Mouse (Mus musculus): ENCODE data around the gene Selenop. TPM values are rescaled to one million over a fixed set of nuclear protein-coding genes. Genes with fewer than 3 reads are reported as not detected.

Gene Selenop
- polyA plus RNA-seq, 1 experiment from 2014 or later = 512 TPM

DNA sequence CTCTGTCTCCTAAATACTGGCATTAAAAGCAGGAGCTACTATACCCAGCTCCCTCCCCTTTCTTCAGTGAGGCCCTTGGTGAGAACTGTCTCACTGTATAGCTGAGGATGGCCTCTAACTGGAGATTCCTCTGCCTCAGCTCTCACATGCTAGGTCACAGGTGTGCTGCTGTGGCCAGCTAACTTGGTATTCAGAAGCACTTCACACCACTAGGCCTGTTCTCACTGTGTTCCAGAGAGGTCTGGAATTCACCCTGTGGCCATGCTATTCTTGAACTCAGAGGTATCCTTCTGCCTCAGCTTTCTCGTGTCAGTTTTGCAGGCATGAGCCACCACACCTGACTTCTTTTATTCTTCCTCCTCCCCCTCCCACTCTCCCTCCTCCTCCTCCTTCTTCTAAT lies 4.8 kb downstream of the Selenop start:
- H3K4me3 ChIP-seq (ENCODE audit: low read depth, low read length) = peak overlapping the region; percentile 40
- DNase-seq (ENCODE audit: low spot score) (no peak), ATAC-seq (ENCODE audit: low FRiP score, low TSS enrichment) (no peak)
- H3K36me3 ChIP-seq (ENCODE audit: control insufficient read depth, insufficient read depth, low read length) = no peaks in the 10 kb centered on the region
- H3K9me3 ChIP-seq (ENCODE audit: control insufficient read depth, low read length) = no peaks in the 10 kb centered on the region
- H3K9ac ChIP-seq (ENCODE audit: low read length) = no peak overlapping the region
- peak overlapping the region; percentile 47 for H3K4me2 ChIP-seq (replicated peaks; ENCODE audit: low read depth)
- TF ChIP-seq EP300 (optimal IDR thresholded peaks at IDR 0.05) (no peak), CTCF (IDR thresholded peaks at IDR 0.05; ENCODE audit: low read depth) (no peak)
- WGBS = 73% methylated on average over 1 of the region's 1 CpGs
- no peak overlapping the region for H3K27ac ChIP-seq (replicated peaks)
- no peaks in the 10 kb centered on the region; the same call in 1 of the 2 replicates for H3K4me1 ChIP-seq (replicated peaks; ENCODE audit: control insufficient read depth, insufficient read depth)
- H3K27me3 ChIP-seq (ENCODE audit: control insufficient read depth, insufficient read depth, low read length) = no peaks in the 10 kb centered on the region

DNA sequence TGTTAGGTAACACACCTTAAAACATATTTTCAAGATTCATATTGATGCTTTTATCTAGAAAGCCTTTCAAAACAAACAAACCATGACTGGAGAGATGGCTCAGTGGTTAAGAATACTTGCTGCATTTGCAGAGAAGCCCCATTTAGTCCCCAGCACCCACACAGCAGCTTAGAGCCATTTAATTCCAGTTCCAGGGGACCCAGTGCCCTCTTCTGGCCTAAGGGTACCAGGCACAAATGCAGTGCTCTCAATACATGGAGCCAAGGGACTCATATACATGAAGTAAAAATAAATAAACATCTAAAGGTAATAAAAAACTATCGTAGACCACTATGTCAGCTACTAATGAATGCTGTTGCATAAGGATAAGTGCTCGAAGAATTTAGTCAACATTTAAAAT lies 9.0 kb downstream of the Selenop start:
- WGBS = 85% methylated on average over 2 of the region's 2 CpGs

DNA sequence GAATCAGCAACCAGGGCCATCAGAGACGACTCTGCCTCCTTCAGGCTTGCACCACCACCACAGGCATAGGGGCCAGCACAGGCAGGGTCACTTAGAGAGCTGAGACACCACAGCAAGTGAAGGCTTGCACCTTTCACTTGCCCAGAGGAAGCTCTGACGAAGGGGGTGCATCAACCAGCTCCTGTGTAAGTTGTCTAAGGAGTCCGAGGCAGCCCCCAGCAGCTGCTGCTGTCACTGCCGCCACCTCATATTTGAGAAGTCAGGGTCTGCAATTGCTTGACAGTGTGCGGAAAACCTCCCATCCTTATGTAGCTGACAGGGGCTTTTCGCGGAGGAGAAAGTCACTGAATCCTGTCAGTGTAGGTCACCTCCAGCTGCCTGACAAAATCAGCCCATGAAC lies 10.9 kb downstream of the Selenop start:
- ATAC-seq (ENCODE audit: low FRiP score, low TSS enrichment) (no peak), DNase-seq (ENCODE audit: low spot score) (no peak)
- no peaks in the 10 kb centered on the region for H3K27me3 ChIP-seq (ENCODE audit: control insufficient read depth, insufficient read depth, low read length)
- no peak overlapping the region for H3K4me2 ChIP-seq (replicated peaks; ENCODE audit: low read depth)
- WGBS = 84% methylated on average over 7 of the region's 7 CpGs
- no peak overlapping the region for H3K9ac ChIP-seq (ENCODE audit: low read length)
- TF ChIP-seq EP300 (optimal IDR thresholded peaks at IDR 0.05) (no peak), CTCF (IDR thresholded peaks at IDR 0.05; ENCODE audit: low read depth) (no peak)
- no peaks in the 10 kb centered on the region for H3K9me3 ChIP-seq (ENCODE audit: control insufficient read depth, low read length)
- no peaks in the 10 kb centered on the region for H3K4me1 ChIP-seq (replicated peaks; ENCODE audit: control insufficient read depth, insufficient read depth)
- H3K4me3 ChIP-seq (ENCODE audit: low read depth, low read length) = no peak overlapping the region
- H3K36me3 ChIP-seq (ENCODE audit: control insufficient read depth, insufficient read depth, low read length) = no peaks in the 10 kb centered on the region
- H3K27ac ChIP-seq (replicated peaks) = no peak overlapping the region

More for the DNA sequence above, 9.0 kb downstream of the Selenop start:
- Histone ChIP-seq H3K4me3 (ENCODE audit: low read depth, low read length) (no peak overlapping the region), H3K27ac (replicated peaks) (no peak overlapping the region), H3K9ac (ENCODE audit: low read length) (no peak overlapping the region), H3K9me3 (ENCODE audit: control insufficient read depth, low read length) (no peaks in the 10 kb centered on the region), H3K36me3 (ENCODE audit: control insufficient read depth, insufficient read depth, low read length) (no peaks in the 10 kb centered on the region), H3K4me2 (replicated peaks; ENCODE audit: low read depth) (no peak overlapping the region), H3K27me3 (ENCODE audit: control insufficient read depth, insufficient read depth, low read length) (no peaks in the 10 kb centered on the region), H3K4me1 (replicated peaks; ENCODE audit: control insufficient read depth, insufficient read depth) (no peaks in the 10 kb centered on the region)
- no peak for ATAC-seq (ENCODE audit: low FRiP score, low TSS enrichment)
- TF ChIP-seq EP300 (optimal IDR thresholded peaks at IDR 0.05) (no peak), CTCF (IDR thresholded peaks at IDR 0.05; ENCODE audit: low read depth) (peak; percentile 55)
- no peak for DNase-seq (ENCODE audit: low spot score)

DNA sequence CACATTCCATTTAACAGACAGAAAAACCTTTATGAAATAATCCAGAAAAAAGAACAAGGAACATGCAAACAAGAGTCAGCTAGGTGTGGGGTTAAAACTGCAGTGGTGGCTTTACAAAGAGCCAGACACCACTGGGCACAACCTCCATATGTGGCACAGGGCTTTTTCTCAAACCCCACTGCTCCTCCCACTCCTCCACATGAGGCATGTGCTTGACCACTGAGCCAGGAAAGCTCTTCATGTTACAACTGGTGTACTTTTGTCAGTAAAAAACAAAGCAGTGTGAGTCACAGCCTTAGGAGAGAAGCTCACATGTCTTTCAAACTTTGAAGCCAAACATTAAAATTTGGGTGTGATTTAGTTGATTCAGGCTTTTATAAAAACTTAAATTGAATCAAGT lies 12.9 kb downstream of the Selenop start:
- H3K9ac ChIP-seq (ENCODE audit: low read length) = no peak overlapping the region
- DNase-seq (ENCODE audit: low spot score) (no peak), ATAC-seq (ENCODE audit: low FRiP score, low TSS enrichment) (0 out of 2 replicates have a peak, but pooled peaks have one; percentile 30)
- no peak overlapping the region for H3K4me3 ChIP-seq (ENCODE audit: low read depth, low read length)
- H3K4me2 ChIP-seq (replicated peaks; ENCODE audit: low read depth) = no peak overlapping the region
- H3K9me3 ChIP-seq (ENCODE audit: control insufficient read depth, low read length) = no peaks in the 10 kb centered on the region
- no peaks in the 10 kb centered on the region for H3K4me1 ChIP-seq (replicated peaks; ENCODE audit: control insufficient read depth, insufficient read depth)
- no peak overlapping the region for H3K27ac ChIP-seq (replicated peaks)
- TF ChIP-seq CTCF (IDR thresholded peaks at IDR 0.05; ENCODE audit: low read depth) = no peak
- TF ChIP-seq EP300 (optimal IDR thresholded peaks at IDR 0.05) = no peak
- no peaks in the 10 kb centered on the region for H3K27me3 ChIP-seq (ENCODE audit: control insufficient read depth, insufficient read depth, low read length)
- no peaks in the 10 kb centered on the region for H3K36me3 ChIP-seq (ENCODE audit: control insufficient read depth, insufficient read depth, low read length)

DNA sequence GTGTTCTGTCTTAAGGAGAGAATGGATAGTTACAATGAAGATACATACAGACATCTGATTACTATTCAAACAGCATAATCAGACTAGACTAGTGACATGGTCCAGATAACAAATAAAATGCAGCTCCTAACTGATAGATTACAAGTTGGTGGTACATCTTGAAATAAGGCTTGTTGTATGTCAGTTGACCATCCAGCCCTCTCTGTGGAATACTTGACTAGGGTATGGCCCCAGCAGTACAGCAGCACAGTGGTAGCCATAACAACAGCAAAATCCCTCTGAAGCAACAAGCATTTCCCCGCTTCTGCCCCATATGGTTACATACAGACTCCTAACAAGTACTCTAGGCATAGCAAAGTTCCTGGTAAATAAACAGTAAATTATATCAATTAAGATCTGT lies 13.4 kb downstream of the Selenop start:
- H3K27me3 ChIP-seq (ENCODE audit: control insufficient read depth, insufficient read depth, low read length) = no peaks in the 10 kb centered on the region
- H3K4me3 ChIP-seq (ENCODE audit: low read depth, low read length) = no peak overlapping the region
- no peaks in the 10 kb centered on the region for H3K36me3 ChIP-seq (ENCODE audit: control insufficient read depth, insufficient read depth, low read length)
- no peaks in the 10 kb centered on the region for H3K4me1 ChIP-seq (replicated peaks; ENCODE audit: control insufficient read depth, insufficient read depth)
- WGBS = 95% methylated on average over 1 of the region's 1 CpGs
- H3K9ac ChIP-seq (ENCODE audit: low read length) = no peak overlapping the region
- H3K27ac ChIP-seq (replicated peaks) = no peak overlapping the region
- TF ChIP-seq CTCF (IDR thresholded peaks at IDR 0.05; ENCODE audit: low read depth) = no peak
- no peak for TF ChIP-seq EP300 (optimal IDR thresholded peaks at IDR 0.05)
- H3K4me2 ChIP-seq (replicated peaks; ENCODE audit: low read depth) = no peak overlapping the region
- ATAC-seq (ENCODE audit: low FRiP score, low TSS enrichment) (peak; percentile 67; the same call in 1 of the 2 replicates), DNase-seq (ENCODE audit: low spot score) (no peak)
- H3K9me3 ChIP-seq (ENCODE audit: control insufficient read depth, low read length) = no peaks in the 10 kb centered on the region

DNA sequence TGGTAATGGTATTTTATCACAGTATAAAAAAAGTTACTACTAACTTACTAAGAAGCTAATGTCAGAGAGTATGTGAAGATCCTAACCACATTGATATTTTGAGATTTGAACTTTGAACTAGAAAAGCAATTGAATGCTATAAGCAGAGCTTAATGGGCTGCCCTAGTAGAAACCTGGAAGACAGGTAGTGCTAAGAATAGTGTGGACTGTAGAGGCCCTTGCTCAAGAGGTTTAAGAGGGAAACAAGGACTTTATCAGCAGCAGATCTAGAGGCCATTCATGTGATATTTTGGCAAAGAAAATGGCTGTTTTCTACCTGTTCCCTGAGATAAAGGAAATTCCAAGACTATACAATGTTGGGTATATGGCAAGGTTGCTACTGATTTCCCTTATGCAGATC lies 17.7 kb downstream of the Selenop start:
- TF ChIP-seq EP300 (optimal IDR thresholded peaks at IDR 0.05) (no peak), CTCF (IDR thresholded peaks at IDR 0.05; ENCODE audit: low read depth) (no peak)
- ATAC-seq (ENCODE audit: low FRiP score, low TSS enrichment) = no peak
- H3K9me3 ChIP-seq (ENCODE audit: control insufficient read depth, low read length) = no peaks in the 10 kb centered on the region
- H3K27ac ChIP-seq (replicated peaks) = no peak overlapping the region
- H3K36me3 ChIP-seq (ENCODE audit: control insufficient read depth, insufficient read depth, low read length) = no peaks in the 10 kb centered on the region
- no peak for DNase-seq (ENCODE audit: low spot score)
- H3K4me2 ChIP-seq (replicated peaks; ENCODE audit: low read depth) = no peak overlapping the region
- H3K27me3 ChIP-seq (ENCODE audit: control insufficient read depth, insufficient read depth, low read length) = no peaks in the 10 kb centered on the region
- H3K9ac ChIP-seq (ENCODE audit: low read length) = no peak overlapping the region
- H3K4me3 ChIP-seq (ENCODE audit: low read depth, low read length) = no peak overlapping the region
- H3K4me1 ChIP-seq (replicated peaks; ENCODE audit: control insufficient read depth, insufficient read depth) = no peaks in the 10 kb centered on the region
